Mouse (Mus musculus) ovary, postnatal 10 days (tissue): ENCODE measurements around the gene Olfr1239.

Experiments
- DNase-seq: peaks from one replicate; pipeline ENCODE4 v3.0.0; 2022; ENCODE audit warnings: low spot score

Gene Olfr1239

GRCm38 (mm10) chr2:89420307-89420706 lies at the start of gene Olfr1239:
Gene Olfr1239, minus strand, starts transcription at chr2:89420407.
- no peak for DNase-seq

GRCm38 (mm10) chr2:89442900-89443299 lies 22.7 kb upstream of the Olfr1239 start, which contains the start of gene Olfr1240:
Gene Olfr1240, minus strand, starts transcription at chr2:89443000.
- DNase-seq = no peak

- DNase-seq = no peak
Observed at GRCm38 (mm10) chr2:89414557-89414956, 5.7 kb downstream of the Olfr1239 start.

GRCm38 (mm10) chr2:89409576-89409975 lies 10.6 kb downstream of the Olfr1239 start, which contains the start of gene Olfr1238:
Gene Olfr1238, minus strand, starts transcription at chr2:89409676.
- DNase-seq = no peak

- DNase-seq = no peak
Observed at GRCm38 (mm10) chr2:89400882-89401281, 19.3 kb downstream of the Olfr1239 start.
